Comparison of ENCODE assay signal across 9 mouse cellular contexts in genomic region chr3:41201782-41202181, GRCm38 (mm10).
DNase-seq lines count a peak whose midpoint lies in the region; ATAC-seq lines count a peak whose summit lies in the region.
"Had no signal": no experiment of that assay in that cellular context is flagged by ENCODE, and none has a peak within 500 bp of the region (broad histone marks: within the 10 kb centered on the region; RNA-seq: fewer than 3 reads in every experiment).

No protein-coding gene starts in this region.

- ATAC-seq in kidney, embryonic 14.5 days (ENCODE audit: low FRiP score, low TSS enrichment) = no peak
- ATAC-seq in megakaryocyte, adult 5-6 weeks (ENCODE audit: poor library complexity, severe bottlenecking) = peak; percentile 56
- no peak for ATAC-seq in hindbrain, embryonic 12.5 days (ENCODE audit: low FRiP score)
- ATAC-seq in hindbrain, embryonic 11.5 days (ENCODE audit: low FRiP score) = no peak

- H3K4me1 ChIP-seq in kidney, embryonic 14.5 days (ENCODE audit: control insufficient read depth, insufficient read depth, low read length) = no peaks in the 10 kb centered on the region; the same call in 1 of the 2 replicates
- no peaks in the 10 kb centered on the region for H3K4me1 ChIP-seq in hindbrain, embryonic 12.5 days
- H3K4me1 ChIP-seq in hindbrain, embryonic 11.5 days (replicated peaks; ENCODE audit: control insufficient read depth, insufficient read depth, low read length) = no peaks in the 10 kb centered on the region
- H3K4me1 ChIP-seq: limb, embryonic 13.5 days had no signal

- H3K27ac ChIP-seq in kidney, embryonic 14.5 days (ENCODE audit: low read depth, low read length) = no peak overlapping the region
- H3K27ac ChIP-seq in hindbrain, embryonic 12.5 days = no peak overlapping the region
- H3K27ac ChIP-seq in hindbrain, embryonic 11.5 days (ENCODE audit: low read depth, low read length) = no peak overlapping the region
- H3K27ac ChIP-seq: heart, embryonic 15.5 days; limb, embryonic 13.5 days had no signal

- no peak overlapping the region for H3K9ac ChIP-seq in kidney, embryonic 14.5 days (ENCODE audit: low read depth, low read length)
- no peak overlapping the region for H3K9ac ChIP-seq in hindbrain, embryonic 12.5 days
- H3K9ac ChIP-seq in hindbrain, embryonic 11.5 days (ENCODE audit: low read depth, low read length) = no peak overlapping the region
- H3K9ac ChIP-seq: heart, embryonic 15.5 days; limb, embryonic 13.5 days had no signal

- no peaks in the 10 kb centered on the region for H3K9me3 ChIP-seq in kidney, embryonic 14.5 days (ENCODE audit: control insufficient read depth, low read length)
- H3K9me3 ChIP-seq in hindbrain, embryonic 12.5 days (replicated peaks) = no peaks in the 10 kb centered on the region
- H3K9me3 ChIP-seq in hindbrain, embryonic 11.5 days (ENCODE audit: control insufficient read depth, low read length) = no peaks in the 10 kb centered on the region
- H3K9me3 ChIP-seq: heart, embryonic 15.5 days; limb, embryonic 13.5 days had no signal

- H3K27me3 ChIP-seq in kidney, embryonic 14.5 days (ENCODE audit: control insufficient read depth, insufficient read depth, low read length) = no peaks in the 10 kb centered on the region
- no peaks in the 10 kb centered on the region for H3K27me3 ChIP-seq in hindbrain, embryonic 12.5 days
- no peaks in the 10 kb centered on the region for H3K27me3 ChIP-seq in hindbrain, embryonic 11.5 days (ENCODE audit: control insufficient read depth, insufficient read depth, low read length)
- H3K27me3 ChIP-seq: heart, embryonic 15.5 days; limb, embryonic 13.5 days had no signal

- WGBS in kidney, embryonic 14.5 days = 41% methylated on average over 4 of the region's 4 CpGs
- 34% methylated on average over 4 of the region's 4 CpGs for WGBS in hindbrain, embryonic 12.5 days
- 39% methylated on average over 4 of the region's 4 CpGs for WGBS in hindbrain, embryonic 11.5 days

- H3K4me3 ChIP-seq in kidney, embryonic 14.5 days (ENCODE audit: low read length) = no peak overlapping the region
- no peak overlapping the region for H3K4me3 ChIP-seq in hindbrain, embryonic 12.5 days
- no peak overlapping the region for H3K4me3 ChIP-seq in hindbrain, embryonic 11.5 days (ENCODE audit: low read depth, low read length)
- H3K4me3 ChIP-seq: heart, embryonic 15.5 days; limb, embryonic 13.5 days had no signal

- no peak overlapping the region for H3K4me2 ChIP-seq in kidney, embryonic 14.5 days (replicated peaks; ENCODE audit: low read depth, low read length)
- no peak overlapping the region for H3K4me2 ChIP-seq in hindbrain, embryonic 12.5 days (replicated peaks)
- H3K4me2 ChIP-seq in hindbrain, embryonic 11.5 days (replicated peaks; ENCODE audit: low read depth, low read length) = no peak overlapping the region
- H3K4me2 ChIP-seq: heart, embryonic 15.5 days; limb, embryonic 13.5 days had no signal

- DNase-seq in kidney, postnatal 36 days = peak; percentile 16 to 45
- peak; percentile 71 for DNase-seq in ES-CJ7 (ENCODE audit: low read depth, low spot score)
- peak; percentile 29 for DNase-seq in WW6 (ENCODE audit: low read depth, low spot score)
- DNase-seq in hindbrain, embryonic 11.5 days (ENCODE audit: low spot score) = no peak

- no peaks in the 10 kb centered on the region for H3K36me3 ChIP-seq in kidney, embryonic 14.5 days (ENCODE audit: control insufficient read depth, insufficient read depth, low read length)
- H3K36me3 ChIP-seq in hindbrain, embryonic 12.5 days = no peaks in the 10 kb centered on the region
- no peaks in the 10 kb centered on the region for H3K36me3 ChIP-seq in hindbrain, embryonic 11.5 days (ENCODE audit: control insufficient read depth, insufficient read depth, low read length)
- H3K36me3 ChIP-seq: heart, embryonic 15.5 days; limb, embryonic 13.5 days had no signal
